Mouse (Mus musculus) myocyte (in vitro differentiated cells): ENCODE measurements around the gene Clic1. TPM values are rescaled to one million over a fixed set of nuclear protein-coding genes. Genes with fewer than 3 reads are reported as not detected.
"Not testable (repeated sequence)": the region's sequence is repeated elsewhere in the genome, so short reads cannot be mapped to it uniquely, and the experiment has no call there.

ENCODE experiments used
- H3K27me3 ChIP-seq: one replicate; pipeline ENCODE4 v1.6.1; 2011; ENCODE audit not compliant: control insufficient read depth, insufficient read depth, insufficient read length
- H3K36me3 ChIP-seq: one replicate; pipeline ENCODE4 v1.6.1; 2011; ENCODE audit not compliant: control insufficient read depth, insufficient read depth
- H3K4me2 ChIP-seq: one replicate; pipeline ENCODE4 v1.6.1; 2011; ENCODE audit warnings: low read depth, control low read depth
- H3K4me3 ChIP-seq: one replicate; pipeline ENCODE4 v1.5.1; 2011; ENCODE audit warnings: mild to moderate bottlenecking, control low read depth, moderate library complexity
- H3K79me2 ChIP-seq: one replicate; pipeline ENCODE4 v1.6.1; 2011; ENCODE audit not compliant: control insufficient read depth, insufficient read depth
- H3ac ChIP-seq: one replicate; pipeline ENCODE4 v1.6.1; 2011; ENCODE audit not compliant: control insufficient read depth, insufficient read length
- CEBPB ChIP-seq: IDR thresholded peaks from 2 replicates; pipeline ENCODE4 v1.6.1; 2011; ENCODE audit warnings: mild to moderate bottlenecking, moderate library complexity; ENCODE audit not compliant: poor library complexity, insufficient read depth, severe bottlenecking
- E2F4 ChIP-seq: IDR thresholded peaks from one replicate; pipeline ENCODE4 v1.6.1; 2011; ENCODE audit warnings: mild to moderate bottlenecking, control low read depth, moderate library complexity; ENCODE audit not compliant: insufficient read depth
- MAX ChIP-seq: IDR thresholded peaks from one replicate; pipeline ENCODE4 v1.6.1; 2011; ENCODE audit warnings: low read depth, mild to moderate bottlenecking, control low read depth
- MYOD1 ChIP-seq, 3 experiments: IDR thresholded peaks; one replicate each; pipeline ENCODE4 v1.6.1; 2011; ENCODE audit warnings: control low read depth in 2 of 3, low read depth in 2 of 3, mild to moderate bottlenecking in 2 of 3, moderate library complexity in 1 of 3; ENCODE audit not compliant: insufficient read length in 2 of 3, control insufficient read depth in 1 of 3
- MYOG ChIP-seq, 3 experiments: IDR thresholded peaks; one replicate each; pipeline ENCODE4 v1.6.1; 2011; ENCODE audit warnings: control low read depth in 2 of 3, low read depth in 2 of 3, mild to moderate bottlenecking in 2 of 3; ENCODE audit not compliant: insufficient read length in 2 of 3, control insufficient read depth in 1 of 3, insufficient read depth in 1 of 3
- POLR2A ChIP-seq: IDR thresholded peaks from one replicate; pipeline ENCODE4 v1.6.1; 2011; ENCODE audit warnings: low read depth, mild to moderate bottlenecking, control low read depth, moderate library complexity; ENCODE audit not compliant: insufficient read length
- POLR2AphosphoS2 ChIP-seq: IDR thresholded peaks from one replicate; pipeline ENCODE4 v1.6.1; 2011; ENCODE audit warnings: low read depth, control low read depth; ENCODE audit not compliant: insufficient read length
- REST ChIP-seq: IDR thresholded peaks from one replicate; pipeline ENCODE4 v1.6.1; 2011; ENCODE audit warnings: mild to moderate bottlenecking, control low read depth, moderate library complexity; ENCODE audit not compliant: insufficient read depth, insufficient read length
- SRF ChIP-seq: IDR thresholded peaks from one replicate; pipeline ENCODE4 v1.6.1; 2011; ENCODE audit warnings: low read depth; ENCODE audit not compliant: control insufficient read depth, insufficient read length
- TCF12 ChIP-seq: IDR thresholded peaks from one replicate; pipeline ENCODE4 v1.6.1; 2011; ENCODE audit warnings: mild to moderate bottlenecking, control low read depth; ENCODE audit not compliant: poor library complexity, insufficient read depth, severe bottlenecking
- TCF3 ChIP-seq: IDR thresholded peaks from one replicate; pipeline ENCODE4 v1.6.1; 2011; ENCODE audit warnings: low read depth, control low read depth; ENCODE audit not compliant: insufficient read length
- USF1 ChIP-seq: IDR thresholded peaks from one replicate; pipeline ENCODE4 v1.6.1; 2011; ENCODE audit warnings: low read depth, mild to moderate bottlenecking, control low read depth, moderate library complexity
- polyA plus RNA-seq: library from polyadenylated mRNA; unstranded; fragments of >200 nt; fragmentation: generic; extraction: Trizol; gene quantifications from one replicate; pipeline ENCODE4 v1.2.1, GENCODE M21; 2012; ENCODE audit warnings: missing spikeins

Gene Clic1
- polyA plus RNA-seq, 1 experiment, result 412 TPM

- not testable (repeated sequence) for H3K4me2 ChIP-seq, H3K79me2 ChIP-seq, H3K27me3 ChIP-seq, H3ac ChIP-seq, H3K4me3 ChIP-seq, H3K36me3 ChIP-seq
- TF ChIP-seq MYOD1 (IDR thresholded peaks at IDR 0.05; ENCODE audit: control insufficient read depth in 1 of 3, insufficient read length in 2 of 3, low read depth in 2 of 3), result peak in 2 of 3 experiments; percentile 35 to 58
Measured at GRCm38 (mm10) chr17:35033703-35034102, 16.1 kb upstream of the Clic1 start.

DNA sequence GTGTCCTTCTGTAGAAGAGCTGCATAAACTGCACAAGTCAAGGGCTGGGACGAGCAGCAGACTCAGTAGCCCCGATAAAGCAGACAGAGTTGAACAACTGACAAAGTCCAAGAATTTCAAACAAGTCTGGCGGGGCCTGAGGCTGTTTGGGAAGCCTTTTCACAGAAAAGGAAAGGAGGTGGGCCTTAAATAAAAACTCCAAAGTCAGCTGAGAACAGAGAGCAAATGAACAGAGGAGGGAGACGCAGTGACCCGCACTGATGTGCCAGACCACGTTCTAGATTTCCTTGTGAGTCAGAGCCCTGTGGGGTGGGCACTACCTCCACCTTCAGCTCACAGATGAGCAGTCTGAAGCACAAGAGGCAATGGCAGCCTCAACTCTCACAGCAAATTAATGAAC is 14.9 kb upstream of the Clic1 start:
- Histone ChIP-seq H3K4me3 (no peak overlapping the region), H3K27me3 (no peaks in the 10 kb centered on the region), H3ac (no peak overlapping the region), H3K36me3 (no peaks in the 10 kb centered on the region), H3K79me2 (no peaks in the 10 kb centered on the region), H3K4me2 (no peak overlapping the region)
- no peak for TF ChIP-seq MAX
- TF ChIP-seq TCF3, result no peak
- TF ChIP-seq POLR2AphosphoS2, result no peak
- TF ChIP-seq POLR2A, result no peak
- TF ChIP-seq USF1, result no peak
- TF ChIP-seq E2F4, result no peak
- TF ChIP-seq MYOD1 (IDR thresholded peaks at IDR 0.05; ENCODE audit: control insufficient read depth in 1 of 3, insufficient read length in 2 of 3, low read depth in 2 of 3), result no peak

DNA sequence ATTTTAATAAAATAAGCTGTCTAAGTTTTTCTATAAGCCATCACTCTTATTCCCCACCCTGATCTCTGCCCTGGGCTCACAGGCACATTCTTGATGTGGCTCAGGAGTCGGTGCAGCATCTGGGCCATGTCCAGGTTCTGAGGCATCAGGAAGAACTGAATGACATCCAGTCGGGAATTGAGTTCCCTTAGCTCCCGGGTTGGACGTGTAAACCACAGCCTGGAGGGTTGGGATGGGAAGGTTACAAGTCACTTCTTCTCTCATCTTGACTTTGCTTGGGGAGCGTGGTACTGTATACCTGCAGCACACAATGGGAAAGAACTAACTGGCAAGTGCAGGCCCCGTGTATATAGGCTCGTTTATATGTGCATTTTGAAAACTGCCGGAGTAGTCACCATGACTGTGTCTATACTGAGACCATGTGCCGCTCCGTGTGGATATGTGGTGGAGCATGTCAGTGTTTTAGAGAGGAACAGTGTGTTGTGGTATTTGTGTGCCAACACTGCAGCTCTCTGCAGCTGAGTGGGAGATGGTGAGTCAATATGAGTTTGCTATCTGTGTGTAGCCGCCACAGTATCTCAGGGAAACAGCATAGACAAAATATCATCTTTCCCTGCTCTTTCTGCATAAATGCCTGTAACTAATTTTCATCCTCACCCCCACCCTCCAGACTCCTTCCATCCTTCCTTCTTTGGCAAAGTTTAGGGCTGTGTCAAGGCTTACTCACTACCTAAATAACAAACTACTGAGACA is 10.5 kb upstream of the Clic1 start:
- Histone ChIP-seq H3K27me3 (no peaks in the 10 kb centered on the region), H3K79me2 (no peaks in the 10 kb centered on the region), H3K36me3 (no peaks in the 10 kb centered on the region), H3ac (no peak overlapping the region), H3K4me3 (no peak overlapping the region), H3K4me2 (peak overlapping the region; percentile 61)
- TF ChIP-seq MYOD1 (IDR thresholded peaks at IDR 0.05; ENCODE audit: control insufficient read depth in 1 of 3, insufficient read length in 2 of 3, low read depth in 2 of 3), result no peak
- no peak for TF ChIP-seq TCF12
- no peak for TF ChIP-seq E2F4
- no peak for TF ChIP-seq POLR2A
- no peak for TF ChIP-seq CEBPB
- TF ChIP-seq TCF3, result no peak
- no peak for TF ChIP-seq USF1
- no peak for TF ChIP-seq SRF
- no peak for TF ChIP-seq POLR2AphosphoS2
- TF ChIP-seq REST, result no peak
- no peak for TF ChIP-seq MYOG (IDR thresholded peaks at IDR 0.05; ENCODE audit: control insufficient read depth in 1 of 3, insufficient read depth in 1 of 3, insufficient read length in 2 of 3, low read depth in 2 of 3)
- TF ChIP-seq MAX, result no peak

GRCm38 (mm10) chr17:35043794-35044193 is 6.0 kb upstream of the Clic1 start:
- TF ChIP-seq POLR2A (no peak), E2F4 (no peak), POLR2AphosphoS2 (no peak), REST (no peak), USF1 (no peak), MYOG (IDR thresholded peaks at IDR 0.05; ENCODE audit: control insufficient read depth in 1 of 3, insufficient read depth in 1 of 3, insufficient read length in 2 of 3, low read depth in 2 of 3) (no peak), MYOD1 (IDR thresholded peaks at IDR 0.05; ENCODE audit: control insufficient read depth in 1 of 3, insufficient read length in 2 of 3, low read depth in 2 of 3) (no peak)
- H3K27me3 ChIP-seq, result no peaks in the 10 kb centered on the region

GRCm38 (mm10) chr17:35044904-35045806 is 4.6 kb upstream of the Clic1 start:
- TF ChIP-seq MYOD1 (IDR thresholded peaks at IDR 0.05; ENCODE audit: control insufficient read depth in 1 of 3, insufficient read length in 2 of 3, low read depth in 2 of 3), result no peak
- TF ChIP-seq MAX, result no peak
- no peak for TF ChIP-seq CEBPB
- TF ChIP-seq SRF, result no peak
- no peak for TF ChIP-seq USF1
- TF ChIP-seq POLR2AphosphoS2, result no peak
- no peak for TF ChIP-seq MYOG (IDR thresholded peaks at IDR 0.05; ENCODE audit: control insufficient read depth in 1 of 3, insufficient read depth in 1 of 3, insufficient read length in 2 of 3, low read depth in 2 of 3)
- TF ChIP-seq POLR2A, result no peak
- no peak for TF ChIP-seq TCF3
- no peak for TF ChIP-seq E2F4
- no peaks in the 10 kb centered on the region for H3K27me3 ChIP-seq
- peak overlapping the region; percentile 29 for H3K4me3 ChIP-seq
- no peak overlapping the region for H3ac ChIP-seq
- H3K4me2 ChIP-seq, result peak overlapping the region; percentile 65
- no peaks in the 10 kb centered on the region for H3K36me3 ChIP-seq
- H3K79me2 ChIP-seq, result peaks cover 4% of the 10 kb centered on the region

More at GRCm38 (mm10) chr17:35043794-35044193, 6.0 kb upstream of the Clic1 start:
- no peaks in the 10 kb centered on the region for H3K79me2 ChIP-seq
- peak overlapping the region; percentile 65 for H3K4me2 ChIP-seq
- no peak overlapping the region for H3ac ChIP-seq
- no peaks in the 10 kb centered on the region for H3K36me3 ChIP-seq
- H3K4me3 ChIP-seq, result no peak overlapping the region
